Mouse (Mus musculus) cerebellum, adult 11 months (tissue): ENCODE data around the gene Celf1.
"Not testable (repeated sequence)": the region's sequence is repeated elsewhere in the genome, so short reads cannot be mapped to it uniquely, and the experiment has no call there.

ENCODE experiments used
- DNase-seq: peaks from one replicate; pipeline ENCODE4 v3.0.0; 2022

Celf1 gene

GRCm38 (mm10) chr2:91026491-91026890 is 86.3 kb downstream of the Celf1 start:
- no peak for DNase-seq

GRCm38 (mm10) chr2:91027391-91028214 is 87.4 kb downstream of the Celf1 start:
- no peak for DNase-seq

GRCm38 (mm10) chr2:91031216-91031615 is 91.0 kb downstream of the Celf1 start:
- DNase-seq, result no peak

- DNase-seq, result no peak
These were observed 92.8 kb downstream of the Celf1 start for GRCm38 (mm10) chr2:91033000-91033399.

GRCm38 (mm10) chr2:91035385-91035784 is 95.2 kb downstream of the Celf1 start, which contains the start of gene Rapsn:
Gene Rapsn, plus strand, starts transcription at chr2:91035620.
- DNase-seq, result no peak

GRCm38 (mm10) chr2:91041786-91042185 is 101.6 kb downstream of the Celf1 start:
- DNase-seq, result no peak

GRCm38 (mm10) chr2:91042651-91043398 is 102.6 kb downstream of the Celf1 start:
- no peak for DNase-seq

- DNase-seq, result no peak
These were observed 104.5 kb downstream of the Celf1 start for GRCm38 (mm10) chr2:91044727-91045126.

GRCm38 (mm10) chr2:91045805-91046204 is 105.6 kb downstream of the Celf1 start:
- not testable (repeated sequence) for DNase-seq

GRCm38 (mm10) chr2:91047359-91047758 is 107.2 kb downstream of the Celf1 start:
- DNase-seq, result no peak

- no peak for DNase-seq
These were observed 111.7 kb downstream of the Celf1 start for GRCm38 (mm10) chr2:91051917-91052316.

GRCm38 (mm10) chr2:91052752-91053151 is 112.6 kb downstream of the Celf1 start:
- DNase-seq, result no peak

- no peak for DNase-seq
These were observed 113.2 kb downstream of the Celf1 start for GRCm38 (mm10) chr2:91053181-91053933.

GRCm38 (mm10) chr2:91053934-91054382 is 113.8 kb downstream of the Celf1 start, which contains the start of gene Psmc3:
Gene Psmc3, plus strand, starts transcription at chr2:91054009.
- peak; percentile 97 for DNase-seq

- no peak for DNase-seq
These were observed 118.3 kb downstream of the Celf1 start for GRCm38 (mm10) chr2:91058435-91058834.

- no peak for DNase-seq
These were observed 119.2 kb downstream of the Celf1 start for GRCm38 (mm10) chr2:91059376-91059775.

- no peak for DNase-seq
These were observed 120.6 kb downstream of the Celf1 start for GRCm38 (mm10) chr2:91060544-91061355.

- DNase-seq, result no peak
These were observed 121.8 kb downstream of the Celf1 start for GRCm38 (mm10) chr2:91061849-91062481.

GRCm38 (mm10) chr2:91062779-91063606 is 122.8 kb downstream of the Celf1 start:
- no peak for DNase-seq

- DNase-seq, result no peak
These were observed 124.0 kb downstream of the Celf1 start for GRCm38 (mm10) chr2:91064211-91064610.

- peak; percentile 34 for DNase-seq
These were observed 125.4 kb downstream of the Celf1 start for GRCm38 (mm10) chr2:91065544-91065943.
